Mouse (Mus musculus) layer of hippocampus, adult 2 months (tissue): ENCODE results near the gene Ranbp9. TPM values are rescaled to one million over a fixed set of nuclear protein-coding genes. Genes with fewer than 3 reads are reported as not detected.

Source experiments
- DNase-seq, 2 experiments: peaks; one replicate each; pipeline ENCODE4 v3.0.0; 2022; ENCODE audit warnings: low spot score in 2 of 2
- H3K27ac ChIP-seq: fragments of 200-600 bp; 2 replicates; pipeline ENCODE4 v1.8.1; 2022
- H3K4me3 ChIP-seq: fragments of 200-600 bp; 2 replicates; pipeline ENCODE4 v1.8.1; 2022; ENCODE audit warnings: mild to moderate bottlenecking
- CTCF ChIP-seq: fragments of 200-600 bp; conservative IDR thresholded peaks from 2 replicates; pipeline ENCODE4 v1.8.1; 2022; ENCODE audit warnings: antibody characterized with exemption, mild to moderate bottlenecking, moderate library complexity
- total RNA-seq, 2 experiments: library from RNA; stranded (reverse); gene quantifications; 2 replicates each; pipeline ENCODE4 v1.2.3; 2021

Ranbp9 gene
- total RNA-seq, 2 experiments from 2014 or later: 82.5 to 85.2 TPM

DNA sequence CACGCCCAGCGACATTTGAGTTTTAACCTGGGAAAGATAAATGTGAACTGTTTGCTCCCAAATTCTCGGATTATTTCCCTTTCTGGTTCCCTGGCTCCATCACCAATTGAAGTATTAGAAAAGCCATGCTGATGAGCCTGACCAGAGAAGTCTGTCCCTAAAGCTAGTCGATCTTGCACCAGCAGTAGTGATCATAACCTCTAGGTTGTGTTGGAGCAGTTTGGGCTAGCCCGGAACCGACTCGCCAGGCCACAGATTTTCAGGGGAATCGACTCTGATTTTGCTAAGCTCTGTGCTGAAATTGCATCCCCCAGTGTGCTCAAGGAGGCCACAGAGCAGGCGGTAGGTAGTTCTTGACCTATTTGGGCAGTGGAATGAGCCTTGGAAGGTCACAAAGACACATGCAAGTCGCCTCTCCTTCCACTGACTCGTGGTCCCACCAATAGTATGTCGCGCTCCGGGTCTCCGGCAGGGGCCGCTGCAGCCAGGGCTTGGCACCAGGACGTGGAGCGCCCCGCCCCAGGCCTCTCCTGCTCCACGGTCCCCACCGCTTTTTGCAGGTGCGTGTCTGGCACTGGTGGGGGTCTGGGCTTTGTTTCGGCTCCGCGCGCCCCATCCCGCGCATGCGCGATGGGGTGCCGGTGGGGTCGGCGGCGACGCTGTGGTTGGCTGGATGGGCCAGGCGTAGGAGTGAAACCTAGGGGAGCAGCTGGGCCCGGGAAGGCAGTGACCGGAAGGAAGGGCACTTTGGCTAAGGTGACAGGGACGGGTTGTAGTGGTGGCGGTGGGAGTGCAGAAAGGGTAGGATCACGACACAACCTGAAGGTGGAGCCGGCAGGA lies 115.9 kb downstream of the Ranbp9 start, which contains the start of gene Sirt5:
Gene Sirt5 (plus strand): TSS at position 512 of the 840 bp plus-strand sequence.
- TF ChIP-seq CTCF: peak; percentile 96
- peak; percentile 71 to 85 for DNase-seq
- H3K4me3 ChIP-seq: peak within 1 kb of the TSS; percentile 73
- peak within 1 kb of the TSS; percentile 84 for H3K27ac ChIP-seq

DNA sequence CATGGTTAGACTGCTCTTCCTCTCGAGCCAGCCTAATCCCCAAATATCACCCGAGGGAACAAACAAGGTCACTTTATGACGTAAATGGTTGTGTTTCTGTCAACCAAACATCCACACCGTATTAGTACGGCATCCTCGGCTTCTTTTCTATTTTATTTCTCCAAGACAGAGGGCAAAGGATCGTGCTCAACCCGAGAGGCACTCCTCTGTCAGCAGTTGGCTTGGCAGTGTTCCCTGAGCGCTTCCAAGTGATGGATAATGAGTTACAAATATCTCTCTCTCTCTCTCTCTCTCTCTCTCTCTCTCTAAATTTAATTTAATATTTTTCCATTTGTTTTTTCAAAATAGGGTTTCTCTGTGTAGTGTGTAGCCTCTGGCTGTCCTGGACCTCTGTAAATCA lies 118.7 kb downstream of the Ranbp9 start:
- Histone ChIP-seq H3K4me3 (no peak overlapping the region), H3K27ac (no peak overlapping the region)
- no peak for TF ChIP-seq CTCF
- no peak for DNase-seq

DNA sequence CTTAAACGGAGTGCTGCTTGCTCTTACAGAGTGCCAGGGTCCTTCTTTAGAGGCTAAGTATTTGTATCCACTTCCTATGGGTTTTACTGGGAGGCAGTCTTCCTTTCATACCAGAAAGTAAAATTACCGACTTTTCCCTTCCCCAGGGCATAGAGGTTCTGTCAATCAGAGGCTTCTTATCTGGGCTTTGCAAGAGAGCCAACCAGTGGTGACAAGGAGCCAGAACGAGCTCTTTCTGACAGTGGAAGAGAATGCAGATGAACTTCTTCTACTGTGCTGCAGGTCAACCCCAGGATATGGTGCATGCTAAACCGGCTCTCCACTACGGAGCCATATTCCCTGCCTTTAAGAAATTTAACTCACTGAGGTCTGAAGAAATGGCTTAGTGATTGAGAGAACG lies 120.5 kb downstream of the Ranbp9 start:
- TF ChIP-seq CTCF: no peak

DNA sequence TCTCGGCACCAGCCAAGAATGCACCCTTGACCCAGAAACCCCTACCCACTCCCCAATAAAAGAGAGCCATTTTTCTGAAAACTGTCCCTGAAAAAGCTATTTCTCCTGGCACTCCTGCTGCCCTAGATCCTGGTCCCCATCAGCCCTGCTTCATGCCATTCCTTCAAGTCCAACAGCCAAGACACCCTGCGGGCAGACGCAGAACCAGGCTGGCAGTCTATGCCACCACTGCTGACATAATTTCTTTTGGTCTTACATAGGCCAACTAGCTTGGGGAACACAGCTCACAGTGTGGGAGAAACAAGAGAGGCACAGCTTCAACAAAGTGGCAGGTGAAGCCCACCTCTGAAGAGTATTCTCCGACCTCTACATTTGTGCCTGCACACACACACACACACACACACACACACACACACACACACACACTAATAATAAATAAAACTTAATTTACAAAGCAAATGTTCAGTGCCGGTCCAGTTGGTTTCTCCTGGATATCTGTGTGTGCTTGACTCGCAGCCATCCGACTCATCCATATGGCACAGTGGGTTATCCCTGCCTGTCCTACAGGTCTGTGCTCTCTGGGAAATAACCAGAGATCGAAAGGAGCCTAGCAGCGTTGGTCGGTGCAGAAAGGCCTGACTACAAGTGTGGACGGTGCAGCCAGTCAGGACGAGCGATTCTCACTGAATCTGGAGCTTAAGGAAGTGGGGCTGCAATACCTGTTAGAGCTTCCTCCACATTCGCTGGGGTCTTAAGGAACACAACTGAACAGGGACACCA lies 124.5 kb downstream of the Ranbp9 start:
- Histone ChIP-seq H3K27ac (no peak overlapping the region), H3K4me3 (no peak overlapping the region)
- DNase-seq: no peak
- TF ChIP-seq CTCF: no peak

More for the DNA sequence above, 120.5 kb downstream of the Ranbp9 start:
- H3K27ac ChIP-seq: no peak overlapping the region
- DNase-seq: no peak
- H3K4me3 ChIP-seq: no peak overlapping the region

DNA sequence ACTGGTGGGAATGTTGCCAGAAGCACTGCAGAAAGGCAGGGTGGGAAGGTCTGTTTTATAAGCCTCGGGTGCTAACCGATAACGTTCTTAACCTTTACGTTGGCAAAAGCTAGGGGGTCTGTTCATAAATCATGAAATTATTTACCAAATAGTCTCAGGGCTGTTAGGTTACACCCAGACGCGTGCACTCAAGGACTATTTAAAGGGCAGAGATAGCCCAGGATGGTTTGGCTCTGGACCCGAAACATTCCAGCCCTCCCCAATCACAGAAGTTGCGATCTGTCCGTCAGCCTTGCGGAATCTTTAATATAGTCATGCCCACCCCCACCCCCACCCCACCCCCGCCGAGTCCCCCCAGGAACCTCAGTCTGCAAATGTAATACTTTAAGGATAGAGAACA lies 126.7 kb downstream of the Ranbp9 start:
- no peak for TF ChIP-seq CTCF
- DNase-seq: no peak
- Histone ChIP-seq H3K27ac (no peak overlapping the region), H3K4me3 (no peak overlapping the region)

DNA sequence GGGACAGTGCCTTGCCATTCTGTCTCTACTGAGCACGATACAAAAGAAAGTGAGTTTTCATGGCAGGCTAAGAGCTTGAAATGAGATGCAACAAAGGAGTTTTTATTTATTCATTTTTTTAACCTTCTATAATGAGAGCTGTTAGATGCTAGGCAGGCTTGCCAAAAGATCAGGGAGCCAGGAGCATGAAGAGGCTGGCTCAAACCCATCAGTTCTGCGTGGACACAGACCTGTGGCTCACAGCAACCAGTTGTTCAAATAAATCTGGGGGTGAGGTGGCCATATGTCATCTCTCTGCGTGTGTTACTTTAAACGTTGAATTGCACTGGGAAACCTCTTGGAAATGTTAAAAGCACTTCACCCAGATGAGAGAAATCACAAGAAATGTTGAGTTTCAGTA lies 127.7 kb downstream of the Ranbp9 start:
- no peak for TF ChIP-seq CTCF
- no peak for DNase-seq
- H3K4me3 ChIP-seq: no peak overlapping the region
- no peak overlapping the region for H3K27ac ChIP-seq

Other genes with a start within 250 kb of the Ranbp9 start
- 10 to 100 TPM; 94.6 to 99.3 TPM for gene Gfod1, start 177.1 kb downstream of the Ranbp9 start, total RNA-seq
- 10 to 100 TPM; 16.3 to 21.7 TPM for gene Sirt5, start 115.8 kb downstream of the Ranbp9 start, total RNA-seq
- 10 to 100 TPM; 88.4 to 89.6 TPM for gene Nol7, start 82.9 kb downstream of the Ranbp9 start, total RNA-seq
- 10 to 100 TPM; 20.6 to 25.6 TPM for gene Mcur1, start 78.9 kb upstream of the Ranbp9 start, total RNA-seq
- gene Rnf182, start 134.4 kb upstream of the Ranbp9 start, total RNA-seq: 10 to 100 TPM; 35.8 to 37.8 TPM